Mouse (Mus musculus) liver, adult 2 months (tissue): ENCODE data around the gene Chac1.

Source experiments
- CTCF ChIP-seq: fragments of 200-500 bp; IDR thresholded peaks from 2 replicates; pipeline ENCODE4 v1.5.1; 2011; ENCODE audit warnings: low read depth, low read length, control low read depth
- POLR2A ChIP-seq: fragments of 200-500 bp; IDR thresholded peaks from 2 replicates; pipeline ENCODE4 v1.6.1; 2011; ENCODE audit warnings: low read length, control low read depth; ENCODE audit not compliant: insufficient read depth; ENCODE audit errors: extremely low read depth

DNA sequence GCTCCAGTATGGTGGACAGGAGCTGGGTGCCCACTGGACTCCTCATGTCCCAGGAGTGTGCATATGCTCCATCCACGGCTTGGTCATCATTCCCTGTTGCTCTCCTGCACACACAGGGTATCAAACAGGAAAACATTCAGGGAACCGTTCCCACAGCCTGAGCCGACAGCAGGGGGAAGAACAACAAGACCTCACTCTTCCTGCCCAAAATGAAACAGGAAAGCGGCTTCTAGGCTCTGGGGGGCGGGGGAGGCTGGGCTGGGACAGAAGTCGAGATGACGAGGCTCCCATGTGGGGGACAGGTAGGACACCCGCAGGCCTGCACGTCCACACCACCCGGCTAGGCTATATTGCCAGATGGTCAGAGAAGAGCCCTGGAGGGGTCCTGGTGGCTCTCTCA, 14.6 kb upstream of the Chac1 start:
- no peak for TF ChIP-seq CTCF
- TF ChIP-seq POLR2A = no peak
